ENCODE assay signal across 21 mouse cellular contexts in the genomic region with DNA sequence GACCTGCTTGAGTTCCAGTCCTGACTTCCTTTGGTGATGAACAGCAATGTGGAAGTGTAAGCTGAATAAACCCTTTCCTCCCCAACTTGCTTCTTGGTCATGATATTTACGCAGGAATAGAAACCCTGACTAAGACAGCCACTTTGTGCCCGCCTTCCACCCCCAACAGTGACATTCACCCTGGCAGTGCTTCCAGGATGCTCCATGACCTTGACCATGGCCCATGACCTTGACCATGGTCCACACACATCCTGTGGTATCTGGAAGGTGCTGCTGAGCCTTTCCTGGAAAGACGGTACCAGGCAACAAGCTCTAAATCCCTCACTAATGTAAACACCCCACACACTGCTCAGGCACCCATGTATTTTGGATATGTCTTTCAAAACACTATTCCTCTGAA. TPM values are rescaled to one million over a fixed set of nuclear protein-coding genes. Genes with fewer than 3 reads are reported as not detected.
A peak's percentile ranks its signal among the peaks of the same experiment; 100 is the strongest.
DNase-seq lines count a peak whose midpoint lies in the region; ATAC-seq and TF ChIP-seq lines count a peak whose summit lies in the region.
"Had no signal": no experiment of that assay in that cellular context is flagged by ENCODE, and none has a peak within 500 bp of the region (broad histone marks: within the 10 kb centered on the region; RNA-seq: fewer than 3 reads in every experiment).

No protein-coding gene starts in this region.

- WGBS in bone marrow, adult 2 months: 86% methylated on average over 3 of the region's 3 CpGs
- 98% methylated on average over 3 of the region's 3 CpGs for WGBS in macrophage (ENCODE audit: missing documents)
- WGBS in lung, postnatal 0 days: 81% methylated on average over 3 of the region's 3 CpGs

- peaks cover 5 to 35% of the 10 kb centered on the region in 2 experiments for H3K4me1 ChIP-seq in CH12.LX (ENCODE audit: control insufficient read depth in 1 of 2, insufficient read depth in 2 of 2)
- H3K4me1 ChIP-seq in bone marrow, adult 2 months (ENCODE audit: control insufficient read depth, insufficient read depth, low read length): peaks cover 2% of the 10 kb centered on the region; the same call in 1 of the 2 replicates
- no peaks in the 10 kb centered on the region for H3K4me1 ChIP-seq in lung, postnatal 0 days (ENCODE audit: insufficient read depth, low read depth, low read length)
- H3K4me1 ChIP-seq: hindbrain, embryonic 12.5 days had no signal

- no peaks in the 10 kb centered on the region for H3K27me3 ChIP-seq in CH12.LX (replicated peaks)
- H3K27me3 ChIP-seq in lung, postnatal 0 days (replicated peaks; ENCODE audit: insufficient read depth, low read length): no peaks in the 10 kb centered on the region
- H3K27me3 ChIP-seq: heart, embryonic 13.5 days; hindbrain, embryonic 12.5 days; hindbrain, embryonic 15.5 days had no signal

- H3K36me3 ChIP-seq in CH12.LX (replicated peaks in 1 of 2; ENCODE audit: control insufficient read depth in 1 of 2, insufficient read depth in 1 of 2, low read length in 1 of 2) (peaks cover 46 to 83% of the 10 kb centered on the region in 2 experiments), macrophage (ENCODE audit: inconsistent target) (no peaks in the 10 kb centered on the region)
- no peaks in the 10 kb centered on the region for H3K36me3 ChIP-seq in lung, postnatal 0 days (ENCODE audit: insufficient read depth, low read length)
- H3K36me3 ChIP-seq: hindbrain, embryonic 12.5 days; hindbrain, embryonic 15.5 days had no signal

- peaks cover 95% of the 10 kb centered on the region for H3K79me2 ChIP-seq in CH12.LX (replicated peaks; ENCODE audit: control insufficient read depth, extremely low read depth, insufficient read depth, poor library complexity, severe bottlenecking)
- H3K79me2 ChIP-seq in macrophage (ENCODE audit: inconsistent target): peaks cover 56% of the 10 kb centered on the region

- H3K27ac ChIP-seq in CH12.LX (ENCODE audit: insufficient read depth, low read depth) (peak overlapping the region; percentile 47), macrophage (peak overlapping the region; percentile 21; the same call in 1 of the 2 replicates)
- peak overlapping the region; percentile 36; the same call in 1 of the 2 replicates for H3K27ac ChIP-seq in bone marrow, adult 2 months (ENCODE audit: control insufficient read depth, insufficient read depth, low read depth, low read length, poor library complexity)
- no peak overlapping the region for H3K27ac ChIP-seq in lung, postnatal 0 days (ENCODE audit: low read length)
- H3K27ac ChIP-seq: heart, adult 2 months; heart, embryonic 10.5 days; heart, embryonic 13.5 days; hindbrain, embryonic 12.5 days; hindbrain, embryonic 15.5 days had no signal

- in situ Hi-C loops in CH12.LX (cut with MboI; ENCODE audit: low pct_ligation_motif_present, low pct_unique_long_range_greater_than_20kb, low sequenced_read_pairs): no loop called here

- intact Hi-C loops in heart, postnatal 36 days (cut with DNase I): no loop called here

- no peak for TF ChIP-seq RAD21 in CH12.LX (IDR thresholded peaks at IDR 0.05; ENCODE audit: low read depth, low read length)

- no peak for TF ChIP-seq EP300 in CH12.LX (IDR thresholded peaks at IDR 0.05; ENCODE audit: low read length)
- no peak for TF ChIP-seq EP300 in lung, postnatal 0 days (IDR thresholded peaks at IDR 0.05)

- no peak overlapping the region for H3K9ac ChIP-seq in CH12.LX (ENCODE audit: insufficient read depth, low read depth)
- H3K9ac ChIP-seq in lung, postnatal 0 days (replicated peaks; ENCODE audit: low read depth): no peak overlapping the region
- H3K9ac ChIP-seq: forebrain, postnatal 0 days; heart, embryonic 13.5 days; hindbrain, embryonic 12.5 days; hindbrain, embryonic 15.5 days had no signal

- H3K4me2 ChIP-seq in CH12.LX (ENCODE audit: insufficient read depth, low read depth, poor library complexity, severe bottlenecking): no peak overlapping the region
- H3K4me2 ChIP-seq in lung, postnatal 0 days (replicated peaks; ENCODE audit: low read depth, low read length): no peak overlapping the region
- H3K4me2 ChIP-seq: heart, embryonic 13.5 days; hindbrain, embryonic 12.5 days; hindbrain, embryonic 15.5 days had no signal

- ATAC-seq in lung, postnatal 0 days: no peak
- ATAC-seq: forebrain, embryonic 14.5 days; forebrain, postnatal 0 days; intestine, postnatal 0 days had no signal

- dilution Hi-C loops in CH12.LX (cut with MboI; ENCODE audit: extremely low pct_ligation_motif_present, extremely low pct_unique_long_range_greater_than_20kb, low sequenced_read_pairs): no loop called here

- H3K4me3 ChIP-seq in CH12.LX (replicated peaks in 1 of 3; ENCODE audit: low read depth in 2 of 3, low read length in 2 of 3, poor library complexity in 1 of 3): no peak overlapping the region
- H3K4me3 ChIP-seq in bone marrow, adult 2 months (replicated peaks; ENCODE audit: control insufficient read depth, low read depth, low read length): no peak overlapping the region
- H3K4me3 ChIP-seq in macrophage (ENCODE audit: inconsistent target): no peak overlapping the region
- no peak overlapping the region for H3K4me3 ChIP-seq in lung, postnatal 0 days (ENCODE audit: low read depth, low read length)
- H3K4me3 ChIP-seq: heart, adult 2 months; heart, embryonic 10.5 days; heart, embryonic 13.5 days; hindbrain, embryonic 12.5 days; hindbrain, embryonic 15.5 days had no signal

- TF ChIP-seq POLR2A in CH12.LX (IDR thresholded peaks at IDR 0.05; ENCODE audit: low read depth, low read length): no peak
- no peak for TF ChIP-seq POLR2A in bone marrow, adult 2 months (IDR thresholded peaks at IDR 0.05; ENCODE audit: borderline replicate concordance, control insufficient read depth, low read depth, low read length)

- DNase-seq in adrenal gland, postnatal 14 days: peak; percentile 40
- DNase-seq in adrenal gland, postnatal 4 days (ENCODE audit: low spot score in 2 of 2): no peak
- no peak for DNase-seq in CH12.LX (ENCODE audit: extremely low read depth)
- no peak for DNase-seq in lung, postnatal 0 days (ENCODE audit: low spot score)
- no peak for DNase-seq in heart, postnatal 36 days
- DNase-seq: cerebellum, adult 18-20 months; cerebellum, adult 9-10 months; cerebellum, postnatal 14 days; forebrain, postnatal 0 days; gastrocnemius, postnatal 25 days; heart, adult 2 months; heart, postnatal 14 days; kidney, adult 2 months had no signal

- TF ChIP-seq CTCF in CH12.LX (conservative IDR thresholded peaks at IDR 0.05 in 1 of 2, IDR thresholded peaks at IDR 0.05 in 1 of 2; ENCODE audit: low read depth in 2 of 2, low read length in 2 of 2): no peak
- TF ChIP-seq CTCF in bone marrow, adult 2 months (IDR thresholded peaks at IDR 0.05; ENCODE audit: control insufficient read depth, insufficient read depth, low read length): no peak
- TF ChIP-seq CTCF in lung, postnatal 0 days (IDR thresholded peaks at IDR 0.05): no peak

- H3K9me3 ChIP-seq in CH12.LX (replicated peaks; ENCODE audit: low read length): peaks cover 23% of the 10 kb centered on the region
- H3K9me3 ChIP-seq in lung, postnatal 0 days (ENCODE audit: low read length): no peaks in the 10 kb centered on the region
- H3K9me3 ChIP-seq: hindbrain, embryonic 12.5 days; hindbrain, embryonic 15.5 days had no signal

TF ChIP-seq in CH12.LX, 34 proteins besides CTCF, POLR2A, EP300 and RAD21:
- no peak for TF ChIP-seq USF2 (conservative IDR thresholded peaks at IDR 0.05; ENCODE audit: low read depth, low read length)
- TF ChIP-seq PAX5 (IDR thresholded peaks at IDR 0.05; ENCODE audit: low read length): no peak
- TF ChIP-seq MAZ (IDR thresholded peaks at IDR 0.05; ENCODE audit: low read depth, low read length): no peak
- no peak for TF ChIP-seq CHD1 (IDR thresholded peaks at IDR 0.05; ENCODE audit: low read depth, low read length)
- no peak for TF ChIP-seq JUND (conservative IDR thresholded peaks at IDR 0.05; ENCODE audit: low read depth, low read length)
- TF ChIP-seq RCOR1 (conservative IDR thresholded peaks at IDR 0.05; ENCODE audit: low read depth, low read length): no peak

RNA-seq across cellular contexts. Expression of a gene that starts 21.0 kb away (rescaled TPM):
- total RNA-seq in adrenal gland, postnatal 14 days (2021): 70.5 and 83.6 TPM in 2 replicates
- 10 to 100 TPM; 61.9 to 63.6 TPM for total RNA-seq in adrenal gland, postnatal 4 days (2021)
- total RNA-seq in CH12.LX (2012; rRNA removed): 53.9 and 69.5 TPM in 2 replicates
- 12.2 and 20.5 TPM in 2 replicates for total RNA-seq in CH12.LX (2014; rRNA removed)
- polyA plus RNA-seq in CH12.LX (2012; ENCODE audit: insufficient read length, low read depth): 64.1 and 78.3 TPM in 2 replicates
- 10.6 and 12.2 TPM in 2 replicates for polyA plus RNA-seq in bone marrow, adult 2 months (2011; ENCODE audit: insufficient read depth, insufficient read length, low replicate concordance, missing spikeins)
- 10 to 100 TPM in 24 of 26 experiments, 1 to 10 TPM in 2; 5.0 to 60.2 (median 21.2) TPM for total RNA-seq in macrophage (2018; cell fraction: chromatin; rRNA removed)
- 10 to 100 TPM in 14 of 26 experiments, 1 to 10 TPM in 12; 5.3 to 28.9 (median 11.9) TPM for total RNA-seq in macrophage (2018; cell fraction: cytosol; rRNA removed)
- total RNA-seq in macrophage (2018; cell fraction: nucleus; rRNA removed): 10 to 100 TPM; 10.2 to 73.2 (median 31.5) TPM
- 1.9 to 13.2 TPM (median 4.3 TPM) in 3 replicates for polyA plus RNA-seq in macrophage (2018)
- polyA plus RNA-seq in lung, postnatal 0 days (2015; fragmentation: Nextera tagmentation; extraction: Ambion mirVana): 5.8 and 6.0 TPM in 2 replicates
- total RNA-seq in heart, postnatal 36 days (2021): 10 to 100 TPM in 1 of 2 experiments, 1 to 10 TPM in 1; 9.3 to 20.3 TPM
